Mouse (Mus musculus) megakaryocyte, embryonic 14.5 days (primary cell): ENCODE data around the gene Ccdc134.

Experiments
- FLI1 ChIP-seq: IDR thresholded peaks from 2 replicates; pipeline ENCODE4 v1.6.1; 2012; ENCODE audit warnings: low read length, inconsistent platforms, mixed read lengths
- GATA1 ChIP-seq: IDR thresholded peaks from 3 replicates; pipeline ENCODE4 v1.6.1; 2012; ENCODE audit warnings: mixed read lengths, low read length, inconsistent platforms, borderline replicate concordance

GRCm38 (mm10) chr15:82161965-82162600, 34.4 kb downstream of the Ccdc134 start:
- no peak for TF ChIP-seq GATA1
- no peak for TF ChIP-seq FLI1
